Mouse (Mus musculus): ENCODE measurements at regions not wholly inside any gene's neighbourhood (a gene's known extent, or its start where the extent isn't known, plus 50 kb on each side); places are given as distances from the start of the nearest gene placed in this dataset.

DNA sequence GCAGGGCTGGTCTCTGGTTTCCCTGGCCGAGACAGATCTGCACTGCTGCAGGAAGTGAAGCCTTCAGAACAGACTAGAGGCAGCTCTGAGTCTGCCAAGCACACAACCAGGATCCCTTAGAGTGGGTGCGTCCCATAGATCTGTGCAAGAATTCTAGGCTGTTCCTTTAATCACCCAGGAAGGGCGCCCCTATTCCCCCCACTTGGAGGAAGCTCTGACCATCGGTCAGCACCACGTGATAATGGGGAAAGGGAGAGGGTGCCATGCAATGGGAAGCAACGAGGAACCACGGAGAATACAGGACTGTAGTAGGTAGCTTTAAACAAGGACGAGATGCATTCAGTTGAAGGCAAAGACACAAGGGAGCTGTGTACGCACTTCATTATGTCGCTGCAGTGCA, 101.1 kb downstream of the Tmem30b start:
- no peaks in the 10 kb centered on the region; the same call in 1 of the 2 replicates for H3K9me3 ChIP-seq (replicated peaks; ENCODE audit: control insufficient read depth, low read length)
- H3K36me3 ChIP-seq (ENCODE audit: control insufficient read depth, insufficient read depth, low read length), result no peaks in the 10 kb centered on the region
- H3K27me3 ChIP-seq (ENCODE audit: control insufficient read depth, insufficient read depth, low read length), result no peaks in the 10 kb centered on the region
- no peak overlapping the region for H3K9ac ChIP-seq (ENCODE audit: low read depth, low read length)
- 51% methylated on average over 10 of the region's 10 CpGs for WGBS (ENCODE audit: insufficient replicate concordance)
- no peak overlapping the region for H3K4me2 ChIP-seq
- no peak overlapping the region for H3K4me3 ChIP-seq (ENCODE audit: low read depth, low read length)
- ATAC-seq (replicated peaks; ENCODE audit: insufficient number of reproducible peaks, low FRiP score, low TSS enrichment), result no peak
- 0 out of 2 replicates have a peak, but pooled peaks cover 5% of the 10 kb centered on the region for H3K4me1 ChIP-seq (ENCODE audit: control insufficient read depth, insufficient read depth, low read length)
- no peak overlapping the region for H3K27ac ChIP-seq (ENCODE audit: low read depth, low read length)

GRCm38 (mm10) chr12:73441326-73441725, 104.9 kb downstream of the Tmem30b start:
- Histone ChIP-seq H3K4me1 (ENCODE audit: control insufficient read depth, insufficient read depth, low read length) (no peaks in the 10 kb centered on the region), H3K36me3 (ENCODE audit: control insufficient read depth, insufficient read depth, low read length) (no peaks in the 10 kb centered on the region), H3K4me2 (no peak overlapping the region), H3K4me3 (ENCODE audit: low read depth, low read length) (no peak overlapping the region), H3K27ac (ENCODE audit: low read depth, low read length) (no peak overlapping the region), H3K9ac (ENCODE audit: low read depth, low read length) (no peak overlapping the region), H3K9me3 (replicated peaks; ENCODE audit: control insufficient read depth, low read length) (no peaks in the 10 kb centered on the region), H3K27me3 (ENCODE audit: control insufficient read depth, insufficient read depth, low read length) (no peaks in the 10 kb centered on the region)
- WGBS (ENCODE audit: insufficient replicate concordance), result 39% methylated on average over 1 of the region's 1 CpGs
- ATAC-seq (replicated peaks; ENCODE audit: insufficient number of reproducible peaks, low FRiP score, low TSS enrichment), result no peak

DNA sequence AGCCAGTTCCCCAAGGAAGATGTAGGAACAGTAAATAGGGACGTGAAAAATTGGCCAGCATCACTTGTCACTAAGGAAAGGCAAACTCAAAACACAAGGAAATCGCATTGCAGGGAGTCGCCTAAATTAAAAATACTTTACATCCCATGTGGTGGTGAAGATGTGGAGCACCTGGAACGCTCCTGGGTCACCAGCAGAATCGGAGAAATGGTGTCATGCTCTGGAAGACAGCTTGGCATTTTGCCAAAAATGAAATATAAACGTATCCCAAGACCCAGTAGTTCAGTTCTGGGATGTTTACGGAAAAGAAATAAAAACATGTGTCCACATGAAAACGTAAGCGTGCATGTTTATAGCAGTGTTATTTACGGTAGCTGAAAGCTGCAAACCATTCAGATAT, 111.5 kb downstream of the Tmem30b start:
- Histone ChIP-seq H3K4me1 (ENCODE audit: control insufficient read depth, insufficient read depth, low read length) (no peaks in the 10 kb centered on the region), H3K27me3 (ENCODE audit: control insufficient read depth, insufficient read depth, low read length) (no peaks in the 10 kb centered on the region), H3K4me3 (ENCODE audit: low read depth, low read length) (no peak overlapping the region), H3K4me2 (no peak overlapping the region), H3K9ac (ENCODE audit: low read depth, low read length) (no peak overlapping the region), H3K27ac (ENCODE audit: low read depth, low read length) (no peak overlapping the region), H3K9me3 (replicated peaks; ENCODE audit: control insufficient read depth, low read length) (no peaks in the 10 kb centered on the region), H3K36me3 (ENCODE audit: control insufficient read depth, insufficient read depth, low read length) (no peaks in the 10 kb centered on the region)
- ATAC-seq (replicated peaks; ENCODE audit: insufficient number of reproducible peaks, low FRiP score, low TSS enrichment), result no peak
- WGBS (ENCODE audit: insufficient replicate concordance), result 74% methylated on average over 10 of the region's 10 CpGs

GRCm38 (mm10) chr12:73432546-73432945, 113.6 kb downstream of the Tmem30b start:
- no peak overlapping the region for H3K27ac ChIP-seq (ENCODE audit: low read depth, low read length)

DNA sequence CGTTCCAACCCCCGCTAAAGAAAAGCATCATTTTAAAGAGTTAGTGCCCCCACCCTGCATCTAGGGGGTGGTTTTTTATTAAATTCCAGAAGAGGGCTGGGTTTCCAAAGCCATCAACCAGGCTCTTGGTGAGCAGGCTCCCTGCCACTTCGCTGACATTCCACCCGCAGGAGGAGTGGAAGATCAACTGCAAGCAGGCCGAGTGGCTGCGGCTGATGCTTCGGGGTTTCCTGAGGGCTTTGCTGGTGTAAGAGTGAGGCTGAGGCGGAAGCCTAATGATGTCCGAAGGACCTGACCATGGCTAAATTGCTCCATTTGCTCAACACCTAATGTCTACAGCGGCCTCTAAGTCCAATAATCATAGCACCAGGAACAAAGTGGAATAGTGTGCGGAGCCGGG, 118.0 kb downstream of the Tmem30b start:
- Histone ChIP-seq H3K36me3 (ENCODE audit: control insufficient read depth, insufficient read depth, low read length) (no peaks in the 10 kb centered on the region), H3K27me3 (ENCODE audit: control insufficient read depth, insufficient read depth, low read length) (no peaks in the 10 kb centered on the region), H3K27ac (ENCODE audit: low read depth, low read length) (no peak overlapping the region), H3K9ac (ENCODE audit: low read depth, low read length) (no peak overlapping the region), H3K4me2 (no peak overlapping the region), H3K9me3 (replicated peaks; ENCODE audit: control insufficient read depth, low read length) (no peaks in the 10 kb centered on the region), H3K4me3 (ENCODE audit: low read depth, low read length) (no peak overlapping the region), H3K4me1 (ENCODE audit: control insufficient read depth, insufficient read depth, low read length) (no peaks in the 10 kb centered on the region)
- 57% methylated on average over 12 of the region's 12 CpGs for WGBS (ENCODE audit: insufficient replicate concordance)
- ATAC-seq (replicated peaks; ENCODE audit: insufficient number of reproducible peaks, low FRiP score, low TSS enrichment), result no peak

More at GRCm38 (mm10) chr12:73432546-73432945, 113.6 kb downstream of the Tmem30b start:
- Histone ChIP-seq H3K9ac (ENCODE audit: low read depth, low read length) (no peak overlapping the region), H3K9me3 (replicated peaks; ENCODE audit: control insufficient read depth, low read length) (no peaks in the 10 kb centered on the region), H3K4me1 (ENCODE audit: control insufficient read depth, insufficient read depth, low read length) (no peaks in the 10 kb centered on the region), H3K4me2 (no peak overlapping the region), H3K27me3 (ENCODE audit: control insufficient read depth, insufficient read depth, low read length) (no peaks in the 10 kb centered on the region), H3K36me3 (ENCODE audit: control insufficient read depth, insufficient read depth, low read length) (no peaks in the 10 kb centered on the region), H3K4me3 (ENCODE audit: low read depth, low read length) (no peak overlapping the region)
- ATAC-seq (replicated peaks; ENCODE audit: insufficient number of reproducible peaks, low FRiP score, low TSS enrichment), result no peak
- 65% methylated on average over 5 of the region's 5 CpGs for WGBS (ENCODE audit: insufficient replicate concordance)

- no peaks in the 10 kb centered on the region for H3K4me1 ChIP-seq (ENCODE audit: control insufficient read depth, insufficient read depth, low read length)
- no peak overlapping the region for H3K9ac ChIP-seq (ENCODE audit: low read depth, low read length)
- no peak overlapping the region for H3K27ac ChIP-seq (ENCODE audit: low read depth, low read length)
- WGBS (ENCODE audit: insufficient replicate concordance), result 88% methylated on average over 7 of the region's 7 CpGs
- H3K4me3 ChIP-seq (ENCODE audit: low read depth, low read length), result no peak overlapping the region
- no peaks in the 10 kb centered on the region for H3K36me3 ChIP-seq (ENCODE audit: control insufficient read depth, insufficient read depth, low read length)
- H3K27me3 ChIP-seq (ENCODE audit: control insufficient read depth, insufficient read depth, low read length), result no peaks in the 10 kb centered on the region
- no peak overlapping the region for H3K4me2 ChIP-seq
- ATAC-seq (replicated peaks; ENCODE audit: insufficient number of reproducible peaks, low FRiP score, low TSS enrichment), result no peak
- H3K9me3 ChIP-seq (replicated peaks; ENCODE audit: control insufficient read depth, low read length), result no peaks in the 10 kb centered on the region
These were observed 121.4 kb downstream of the Tmem30b start for GRCm38 (mm10) chr12:73424814-73425213.

GRCm38 (mm10) chr12:73417101-73417500, 129.1 kb downstream of the Tmem30b start:
- no peak overlapping the region for H3K27ac ChIP-seq (ENCODE audit: low read depth, low read length)
- H3K4me2 ChIP-seq, result no peak overlapping the region
- H3K4me1 ChIP-seq (ENCODE audit: control insufficient read depth, insufficient read depth, low read length), result no peaks in the 10 kb centered on the region
- H3K27me3 ChIP-seq (ENCODE audit: control insufficient read depth, insufficient read depth, low read length), result no peaks in the 10 kb centered on the region
- no peak overlapping the region for H3K9ac ChIP-seq (ENCODE audit: low read depth, low read length)
- H3K36me3 ChIP-seq (ENCODE audit: control insufficient read depth, insufficient read depth, low read length), result no peaks in the 10 kb centered on the region
- WGBS (ENCODE audit: insufficient replicate concordance), result 67% methylated on average over 3 of the region's 3 CpGs
- no peak overlapping the region for H3K4me3 ChIP-seq (ENCODE audit: low read depth, low read length)
- ATAC-seq (replicated peaks; ENCODE audit: insufficient number of reproducible peaks, low FRiP score, low TSS enrichment), result no peak
- no peaks in the 10 kb centered on the region for H3K9me3 ChIP-seq (replicated peaks; ENCODE audit: control insufficient read depth, low read length)

GRCm38 (mm10) chr12:73416367-73416897, 129.8 kb downstream of the Tmem30b start:
- no peak overlapping the region for H3K27ac ChIP-seq (ENCODE audit: low read depth, low read length)
- no peak overlapping the region for H3K9ac ChIP-seq (ENCODE audit: low read depth, low read length)
- no peaks in the 10 kb centered on the region for H3K4me1 ChIP-seq (ENCODE audit: control insufficient read depth, insufficient read depth, low read length)
- H3K27me3 ChIP-seq (ENCODE audit: control insufficient read depth, insufficient read depth, low read length), result no peaks in the 10 kb centered on the region
- no peaks in the 10 kb centered on the region for H3K36me3 ChIP-seq (ENCODE audit: control insufficient read depth, insufficient read depth, low read length)
- WGBS (ENCODE audit: insufficient replicate concordance), result 63% methylated on average over 16 of the region's 16 CpGs
- H3K4me2 ChIP-seq, result no peak overlapping the region
- no peaks in the 10 kb centered on the region for H3K9me3 ChIP-seq (replicated peaks; ENCODE audit: control insufficient read depth, low read length)
- H3K4me3 ChIP-seq (ENCODE audit: low read depth, low read length), result no peak overlapping the region
- no peak for ATAC-seq (replicated peaks; ENCODE audit: insufficient number of reproducible peaks, low FRiP score, low TSS enrichment)

GRCm38 (mm10) chr12:73415856-73416366, 129.3 kb downstream of the Slc38a6 start:
- Histone ChIP-seq H3K4me1 (ENCODE audit: control insufficient read depth, insufficient read depth, low read length) (no peaks in the 10 kb centered on the region), H3K4me3 (ENCODE audit: low read depth, low read length) (no peak overlapping the region), H3K4me2 (no peak overlapping the region), H3K9ac (ENCODE audit: low read depth, low read length) (no peak overlapping the region), H3K36me3 (ENCODE audit: control insufficient read depth, insufficient read depth, low read length) (no peaks in the 10 kb centered on the region), H3K9me3 (replicated peaks; ENCODE audit: control insufficient read depth, low read length) (no peaks in the 10 kb centered on the region), H3K27me3 (ENCODE audit: control insufficient read depth, insufficient read depth, low read length) (no peaks in the 10 kb centered on the region), H3K27ac (ENCODE audit: low read depth, low read length) (no peak overlapping the region)
- 79% methylated on average over 7 of the region's 7 CpGs for WGBS (ENCODE audit: insufficient replicate concordance)
- no peak for ATAC-seq (replicated peaks; ENCODE audit: insufficient number of reproducible peaks, low FRiP score, low TSS enrichment)

Data from heart, embryonic 11.5 days (tissue).